ENCODE assay signal across 14 mouse cellular contexts in genomic region chr1:34122905-34123304, GRCm38 (mm10).
DNase-seq lines count a peak whose midpoint lies in the region; ATAC-seq and TF ChIP-seq lines count a peak whose summit lies in the region.
"Had no signal": no experiment of that assay in that cellular context is flagged by ENCODE, and none has a peak within 500 bp of the region (broad histone marks: within the 10 kb centered on the region; RNA-seq: fewer than 3 reads in every experiment).

No protein-coding gene starts in this region.

- no peak for ATAC-seq in liver, embryonic 11.5 days (replicated peaks; ENCODE audit: low FRiP score)
- ATAC-seq in intestine, embryonic 16.5 days = 0 out of 2 replicates have a peak, but pooled peaks have one; percentile 19
- ATAC-seq: activated CD4-positive, CD25-positive, alpha-beta regulatory T cell, adult 4 months; hindbrain, embryonic 16.5 days had no signal

- intact Hi-C loops in heart, postnatal 36 days (cut with DNase I) = no loop called here

- H3K9ac ChIP-seq in liver, adult 2 months (ENCODE audit: low read depth, low read length) = no peak overlapping the region
- H3K9ac ChIP-seq in liver, embryonic 11.5 days (ENCODE audit: low read depth, low read length) = no peak overlapping the region
- no peak overlapping the region for H3K9ac ChIP-seq in intestine, embryonic 16.5 days (ENCODE audit: low read depth, low read length)
- H3K9ac ChIP-seq: lung, embryonic 15.5 days had no signal

- H3K27ac ChIP-seq in liver, adult 2 months (replicated peaks; ENCODE audit: insufficient read depth, low read depth, low read length) = no peak overlapping the region
- no peak overlapping the region for H3K27ac ChIP-seq in liver, embryonic 11.5 days (ENCODE audit: low read depth, low read length)
- no peak overlapping the region; the same call in 1 of the 2 replicates for H3K27ac ChIP-seq in intestine, embryonic 16.5 days (ENCODE audit: low read length)
- H3K27ac ChIP-seq: lung, embryonic 15.5 days had no signal

- H3K27me3 ChIP-seq in liver, adult 2 months (ENCODE audit: control insufficient read depth, insufficient read depth, low read length) = no peaks in the 10 kb centered on the region
- no peaks in the 10 kb centered on the region for H3K27me3 ChIP-seq in liver, embryonic 11.5 days (replicated peaks; ENCODE audit: control insufficient read depth, insufficient read depth, low read length)
- no peaks in the 10 kb centered on the region for H3K27me3 ChIP-seq in intestine, embryonic 16.5 days (replicated peaks; ENCODE audit: control insufficient read depth, insufficient read depth, low read length)
- no peaks in the 10 kb centered on the region for H3K27me3 ChIP-seq in myocyte (ENCODE audit: control insufficient read depth, insufficient read depth, insufficient read length)
- H3K27me3 ChIP-seq: lung, embryonic 15.5 days had no signal

- no peak overlapping the region for H3ac ChIP-seq in myocyte (ENCODE audit: control insufficient read depth, insufficient read length)

- peak; percentile 90 for DNase-seq in heart, adult 11 months
- no peak for DNase-seq in heart, postnatal 36 days
- DNase-seq in liver, adult 2 months (ENCODE audit: extremely low read depth, low read depth, low spot score) = peak; percentile 83
- DNase-seq in liver, embryonic 11.5 days (ENCODE audit: low spot score) = no peak
- no peak for DNase-seq in neural tube, embryonic 10.5 days (ENCODE audit: extremely low spot score, low spot score)
- no peak for DNase-seq in embryo, embryonic 11 days
- DNase-seq: gastrocnemius, postnatal 36 days; layer of hippocampus, adult 9-11 months; right cerebral cortex, postnatal 14 days had no signal

- WGBS in liver, adult 2 months = 12% methylated on average over 1 of the region's 1 CpGs
- WGBS in liver, embryonic 11.5 days = 60% methylated on average over 1 of the region's 1 CpGs
- 50% methylated on average over 1 of the region's 1 CpGs for WGBS in intestine, embryonic 16.5 days

- no peak for TF ChIP-seq POLR2A in liver, adult 2 months (IDR thresholded peaks at IDR 0.05; ENCODE audit: extremely low read depth, insufficient read depth, low read length)
- TF ChIP-seq POLR2A in myocyte (IDR thresholded peaks at IDR 0.05; ENCODE audit: insufficient read length, low read depth) = no peak

- H3K4me2 ChIP-seq in liver, embryonic 11.5 days = no peak overlapping the region
- H3K4me2 ChIP-seq in intestine, embryonic 16.5 days (ENCODE audit: low read depth, low read length) = peak overlapping the region; percentile 38
- H3K4me2 ChIP-seq in myocyte (ENCODE audit: low read depth) = peak overlapping the region; percentile 94

- H3K79me2 ChIP-seq in liver, adult 2 months (ENCODE audit: control insufficient read depth, insufficient read depth, low read length) = peaks cover 1% of the 10 kb centered on the region; the same call in 1 of the 2 replicates
- H3K79me2 ChIP-seq in myocyte (ENCODE audit: control insufficient read depth, insufficient read depth) = peaks cover 58% of the 10 kb centered on the region

- no peaks in the 10 kb centered on the region for H3K36me3 ChIP-seq in liver, adult 2 months (ENCODE audit: control insufficient read depth, insufficient read depth, low read length)
- no peaks in the 10 kb centered on the region for H3K36me3 ChIP-seq in liver, embryonic 11.5 days (ENCODE audit: control insufficient read depth, insufficient read depth, low read length)
- no peaks in the 10 kb centered on the region for H3K36me3 ChIP-seq in intestine, embryonic 16.5 days (ENCODE audit: control insufficient read depth, insufficient read depth, low read length)
- H3K36me3 ChIP-seq in myocyte (ENCODE audit: control insufficient read depth, insufficient read depth) = peaks cover 4% of the 10 kb centered on the region
- H3K36me3 ChIP-seq: lung, embryonic 15.5 days had no signal

- no peak overlapping the region for H3K4me3 ChIP-seq in liver, adult 2 months (ENCODE audit: insufficient read depth, low read depth, low read length)
- no peak overlapping the region for H3K4me3 ChIP-seq in liver, embryonic 11.5 days (ENCODE audit: low read depth, low read length)
- peak overlapping the region; percentile 28 for H3K4me3 ChIP-seq in intestine, embryonic 16.5 days (ENCODE audit: low read length)
- peak overlapping the region; percentile 41 for H3K4me3 ChIP-seq in myocyte
- H3K4me3 ChIP-seq: lung, embryonic 15.5 days had no signal

- peaks cover 14% of the 10 kb centered on the region for H3K4me1 ChIP-seq in liver, adult 2 months (ENCODE audit: control insufficient read depth, insufficient read depth, low read length)
- peaks cover 4% of the 10 kb centered on the region; the same call in 1 of the 2 replicates for H3K4me1 ChIP-seq in liver, embryonic 11.5 days (replicated peaks; ENCODE audit: control insufficient read depth, insufficient read depth, low read length)
- H3K4me1 ChIP-seq in intestine, embryonic 16.5 days (ENCODE audit: control insufficient read depth, insufficient read depth, low read length) = peaks cover 19% of the 10 kb centered on the region

- TF ChIP-seq CTCF in liver, adult 2 months (IDR thresholded peaks at IDR 0.05; ENCODE audit: low read depth, low read length) = no peak

- no peaks in the 10 kb centered on the region for H3K9me3 ChIP-seq in liver, embryonic 11.5 days (ENCODE audit: control insufficient read depth, low read length)
- no peaks in the 10 kb centered on the region for H3K9me3 ChIP-seq in intestine, embryonic 16.5 days (ENCODE audit: control insufficient read depth, low read length)
- H3K9me3 ChIP-seq: lung, embryonic 15.5 days had no signal

TF ChIP-seq in myocyte, 11 proteins besides CTCF, POLR2A, EP300 and RAD21:
- TF ChIP-seq USF1 (IDR thresholded peaks at IDR 0.05; ENCODE audit: low read depth) (no peak), MAX (IDR thresholded peaks at IDR 0.05; ENCODE audit: low read depth) (no peak), CEBPB (IDR thresholded peaks at IDR 0.05; ENCODE audit: insufficient read depth, poor library complexity, severe bottlenecking) (no peak), MYOG (IDR thresholded peaks at IDR 0.05; ENCODE audit: control insufficient read depth in 1 of 3, insufficient read depth in 1 of 3, insufficient read length in 2 of 3, low read depth in 2 of 3) (no peak), SRF (IDR thresholded peaks at IDR 0.05; ENCODE audit: control insufficient read depth, insufficient read length, low read depth) (no peak), REST (IDR thresholded peaks at IDR 0.05; ENCODE audit: insufficient read depth, insufficient read length) (no peak), POLR2AphosphoS2 (IDR thresholded peaks at IDR 0.05; ENCODE audit: insufficient read length, low read depth) (no peak), E2F4 (IDR thresholded peaks at IDR 0.05; ENCODE audit: insufficient read depth) (no peak), TCF3 (IDR thresholded peaks at IDR 0.05; ENCODE audit: insufficient read length, low read depth) (no peak), MYOD1 (IDR thresholded peaks at IDR 0.05; ENCODE audit: control insufficient read depth in 1 of 3, insufficient read length in 2 of 3, low read depth in 2 of 3) (no peak), TCF12 (IDR thresholded peaks at IDR 0.05; ENCODE audit: insufficient read depth, poor library complexity, severe bottlenecking) (no peak)

Comparison
In these comparisons a context has a peak if more than half of its experiments do, and no peak if none do; other contexts are left out.
1. DNase-seq: peak in heart, adult 11 months (single experiment) and liver, adult 2 months (single experiment); none in heart, postnatal 36 days (0 of 2), liver, embryonic 11.5 days (single experiment), neural tube, embryonic 10.5 days (single experiment) and embryo, embryonic 11 days (single experiment).
2. H3K4me3 ChIP-seq: peak in intestine, embryonic 16.5 days (single experiment) and myocyte (single experiment); none in liver, adult 2 months (single experiment) and liver, embryonic 11.5 days (single experiment).